Mouse (Mus musculus) liver, postnatal 0 days (tissue): ENCODE data around the gene Wfdc6b.

Source experiments
- CTCF ChIP-seq: sonication (generic); IDR thresholded peaks from 2 replicates; pipeline ENCODE4 v1.5.1; 2016; ENCODE audit warnings: antibody characterized with exemption, low read depth
- EP300 ChIP-seq: IDR thresholded peaks from 2 replicates; pipeline ENCODE4 v1.6.1; 2016; ENCODE audit warnings: antibody characterized with exemption, low read depth, mild to moderate bottlenecking

GRCm38 (mm10) chr2:164655858-164656257 lies 42.5 kb downstream of the Wfdc6b start, which contains the start of gene Wfdc10:
- TF ChIP-seq CTCF (peak; percentile 84), EP300 (no peak)
